Mouse (Mus musculus) left cerebral cortex, adult 2 months (tissue): Measurements from ENCODE around the gene Cstf2t. TPM values are rescaled to one million over a fixed set of nuclear protein-coding genes. Genes with fewer than 3 reads are reported as not detected.

Source experiments
- DNase-seq, 2 experiments: peaks; one replicate each; pipeline ENCODE4 v3.0.0; 2021 to 2022; ENCODE audit warnings: low spot score in 2 of 2, mixed read lengths in 1 of 2; ENCODE audit errors: extremely low spot score in 1 of 2
- H3K27ac ChIP-seq: fragments of 200-600 bp; 2 replicates; pipeline ENCODE4 v1.8.1; 2022
- H3K4me3 ChIP-seq: fragments of 200-600 bp; 2 replicates; pipeline ENCODE4 v1.8.1; 2022
- CTCF ChIP-seq: fragments of 200-600 bp; IDR thresholded peaks from 2 replicates; pipeline ENCODE4 v1.8.1; 2022; ENCODE audit warnings: antibody characterized with exemption, mild to moderate bottlenecking, moderate library complexity
- intact Hi-C: fragments of 180-260 bp; cut with DNase I; formaldehyde crosslinking; loops from one replicate; pipeline ENCODE4 v1.15.1; 2025
- long read RNA-seq, 2 experiments: library from polyadenylated mRNA; stranded (forward); transcript quantifications; one replicate each; pipeline ENCODE4 v2.0.0; 2021; ENCODE audit warnings: borderline mapping rate in 2 of 2
- total RNA-seq, 2 experiments: library from RNA; stranded (reverse); gene quantifications; 2 replicates each; pipeline ENCODE4 v1.2.3; 2021

The Cstf2t gene
- 10 to 100 TPM; 64.3 to 68.6 TPM for total RNA-seq
- long read RNA-seq, experiment 1, full-length matches to known transcripts = 173 of 173 reads
- long read RNA-seq, experiment 1, partial matches to known transcripts = 0 of 173 reads
- long read RNA-seq, experiment 1, other reads (novel, unspliced or antisense) = 0 of 173 reads
- long read RNA-seq, experiment 2, full-length matches to known transcripts = 123 of 123 reads
- long read RNA-seq, experiment 2, partial matches to known transcripts = 0 of 123 reads
- long read RNA-seq, experiment 2, other reads (novel, unspliced or antisense) = 0 of 123 reads

- Histone ChIP-seq H3K4me3 (peak within 1 kb of the TSS; percentile 83), H3K27ac (peak within 1 kb of the TSS; percentile 90)
- DNase-seq = peak; percentile 99
- no peak for TF ChIP-seq CTCF
- intact Hi-C loops = loop anchor here (2.0 to 5.0 kb wide), 2 partner anchors 241 to 582 kb away; no protein-coding TSS in a partner anchor
Measured at GRCm38 (mm10) chr19:31082662-31083429, at the start of gene Cstf2t. Gene Cstf2t (plus strand): TSS chr19:31082837.

GRCm38 (mm10) chr19:31038951-31039350 is 43.7 kb upstream of the Cstf2t start:
- no peak for TF ChIP-seq CTCF
- no peak for DNase-seq
- Histone ChIP-seq H3K27ac (no peak overlapping the region), H3K4me3 (no peak overlapping the region)
- intact Hi-C loops = no loop called here

GRCm38 (mm10) chr19:31040948-31041847 is 41.4 kb upstream of the Cstf2t start:
- intact Hi-C loops = loop anchor here (10.0 kb wide), 1 partner anchor 196 kb away; no protein-coding TSS in a partner anchor
- Histone ChIP-seq H3K27ac (no peak overlapping the region), H3K4me3 (no peak overlapping the region)
- TF ChIP-seq CTCF = no peak
- DNase-seq = no peak

GRCm38 (mm10) chr19:31046601-31047000 is 36.0 kb upstream of the Cstf2t start:
- Histone ChIP-seq H3K27ac (no peak overlapping the region), H3K4me3 (no peak overlapping the region)
- intact Hi-C loops = loop anchor here (10.0 kb wide), 1 partner anchor 202 kb away; no protein-coding TSS in a partner anchor
- peak; percentile 38 for TF ChIP-seq CTCF
- DNase-seq = no peak

- TF ChIP-seq CTCF = no peak
- Histone ChIP-seq H3K27ac (no peak overlapping the region), H3K4me3 (no peak overlapping the region)
- intact Hi-C loops = no loop called here
- DNase-seq = no peak
Measured at GRCm38 (mm10) chr19:31064740-31065139, 17.9 kb upstream of the Cstf2t start.

GRCm38 (mm10) chr19:31065206-31065781 is 17.3 kb upstream of the Cstf2t start:
- no peak overlapping the region for H3K27ac ChIP-seq
- no peak for DNase-seq
- intact Hi-C loops = no loop called here
- TF ChIP-seq CTCF = no peak
- no peak overlapping the region for H3K4me3 ChIP-seq

- intact Hi-C loops = no loop called here
- TF ChIP-seq CTCF = no peak
- Histone ChIP-seq H3K27ac (no peak overlapping the region), H3K4me3 (peak overlapping the region; percentile 18; the same call in 1 of the 2 replicates)
- DNase-seq = no peak
Measured at GRCm38 (mm10) chr19:31073959-31074716, 8.5 kb upstream of the Cstf2t start.

- Histone ChIP-seq H3K4me3 (no peak overlapping the region), H3K27ac (no peak overlapping the region)
- no peak for TF ChIP-seq CTCF
- intact Hi-C loops = no loop called here
- DNase-seq = no peak
Measured at GRCm38 (mm10) chr19:31074717-31075063, 7.9 kb upstream of the Cstf2t start.

GRCm38 (mm10) chr19:31076106-31076505 is 6.5 kb upstream of the Cstf2t start:
- intact Hi-C loops = no loop called here
- no peak for DNase-seq
- H3K27ac ChIP-seq = no peak overlapping the region
- H3K4me3 ChIP-seq = no peak overlapping the region
- TF ChIP-seq CTCF = no peak

- TF ChIP-seq CTCF = no peak
- Histone ChIP-seq H3K4me3 (no peak overlapping the region), H3K27ac (no peak overlapping the region)
- intact Hi-C loops = no loop called here
- DNase-seq = no peak
Measured at GRCm38 (mm10) chr19:31078241-31078640, 4.4 kb upstream of the Cstf2t start.

- DNase-seq = no peak
- Histone ChIP-seq H3K4me3 (peak overlapping the region; percentile 83), H3K27ac (peak overlapping the region; percentile 84)
- intact Hi-C loops = loop anchor here (2.0 to 5.0 kb wide), 2 partner anchors 240 to 583 kb away; no protein-coding TSS in a partner anchor
- no peak for TF ChIP-seq CTCF
Measured at GRCm38 (mm10) chr19:31082226-31082625, 411 bp upstream of the Cstf2t start.
